Mouse (Mus musculus): ENCODE results near the gene Mageb1. TPM values are rescaled to one million over a fixed set of nuclear protein-coding genes. Genes with fewer than 3 reads are reported as not detected.

The Mageb1 gene
- not detected in 2 replicates for polyA plus RNA-seq (2012; rRNA removed; ENCODE audit: low replicate concordance)

GRCm38 (mm10) chrX:92016233-92016632 is at the start of gene Mageb1:
Mageb1 (minus strand) TSS chrX:92016333.

Other genes with a start within 250 kb of the Mageb1 start
- not detected in 2 replicates for gene Mageb5, start 233.3 kb downstream of the Mageb1 start, polyA plus RNA-seq (2012; rRNA removed; ENCODE audit: low replicate concordance)